Mouse (Mus musculus) right cerebral cortex, postnatal 10 days (tissue): ENCODE results near the gene 2610528A11Rik.
A peak's percentile ranks its signal among the peaks of the same experiment; 100 is the strongest.
"Not testable (repeated sequence)": the region's sequence is repeated elsewhere in the genome, so short reads cannot be mapped to it uniquely, and the experiment has no call there.

Experiments used
- DNase-seq, 2 experiments: peaks; one replicate each; pipeline ENCODE4 v3.0.0; 2021; ENCODE audit warnings: low spot score in 2 of 2

The 2610528A11Rik gene

GRCm38 (mm10) chr14:37113922-37114321 is at the start of gene 2610528A11Rik:
TSS of gene 2610528A11Rik (minus strand) at chr14:37114022.
- DNase-seq, result no peak

GRCm38 (mm10) chr14:37163277-37163956 is 49.6 kb upstream of the 2610528A11Rik start:
- DNase-seq, result no peak

- DNase-seq, result no peak
Observed at GRCm38 (mm10) chr14:37154391-37154790, 40.6 kb upstream of the 2610528A11Rik start.

GRCm38 (mm10) chr14:37139051-37139710 is 25.4 kb upstream of the 2610528A11Rik start:
- DNase-seq, result no peak

GRCm38 (mm10) chr14:37137596-37137995 is 23.8 kb upstream of the 2610528A11Rik start:
- not testable (repeated sequence) for DNase-seq

GRCm38 (mm10) chr14:37136110-37136509 is 22.3 kb upstream of the 2610528A11Rik start:
- DNase-seq, result no peak

GRCm38 (mm10) chr14:37135671-37136070 is 21.8 kb upstream of the 2610528A11Rik start:
- DNase-seq, result no peak

- DNase-seq, result peak; percentile 98 to 99
Observed at GRCm38 (mm10) chr14:37135127-37135593, 21.3 kb upstream of the 2610528A11Rik start, which contains the start of gene Ghitm. TSS of gene Ghitm (minus strand) at chr14:37135272.

- no peak for DNase-seq
Observed at GRCm38 (mm10) chr14:37134304-37135126, 20.7 kb upstream of the 2610528A11Rik start.

GRCm38 (mm10) chr14:37127652-37128051 is 13.8 kb upstream of the 2610528A11Rik start:
- DNase-seq, result peak; percentile 56 to 62

- no peak for DNase-seq
Observed at GRCm38 (mm10) chr14:37119233-37119632, 5.4 kb upstream of the 2610528A11Rik start.

GRCm38 (mm10) chr14:37112931-37113330 is 891 bp downstream of the 2610528A11Rik start:
- no peak for DNase-seq

GRCm38 (mm10) chr14:37111371-37111770 is 2.5 kb downstream of the 2610528A11Rik start:
- no peak for DNase-seq

GRCm38 (mm10) chr14:37110456-37110855 is 3.4 kb downstream of the 2610528A11Rik start:
- no peak for DNase-seq

GRCm38 (mm10) chr14:37109975-37110374 is 3.8 kb downstream of the 2610528A11Rik start:
- no peak for DNase-seq

- DNase-seq, result no peak
Observed at GRCm38 (mm10) chr14:37109460-37109859, 4.4 kb downstream of the 2610528A11Rik start.

- peak; percentile 33 to 55 for DNase-seq
Observed at GRCm38 (mm10) chr14:37105846-37106245, 8.0 kb downstream of the 2610528A11Rik start.

GRCm38 (mm10) chr14:37104747-37105146 is 9.1 kb downstream of the 2610528A11Rik start:
- peak in 1 of 2 experiments; percentile 35 for DNase-seq

- no peak for DNase-seq
Observed at GRCm38 (mm10) chr14:37102484-37102883, 11.3 kb downstream of the 2610528A11Rik start.

- no peak for DNase-seq
Observed at GRCm38 (mm10) chr14:37101531-37101930, 12.3 kb downstream of the 2610528A11Rik start.

GRCm38 (mm10) chr14:37097956-37098530 is 15.8 kb downstream of the 2610528A11Rik start, which contains the start of gene Cdhr1:
TSS of gene Cdhr1 (minus strand) at chr14:37098347.
- peak; percentile 34 to 37 for DNase-seq

- no peak for DNase-seq
Observed at GRCm38 (mm10) chr14:37095556-37095955, 18.3 kb downstream of the 2610528A11Rik start.
